Mouse (Mus musculus): Measurements from ENCODE around the gene Ube3c. TPM values are rescaled to one million over a fixed set of nuclear protein-coding genes. Genes with fewer than 3 reads are reported as not detected.
A peak's percentile ranks its signal among the peaks of the same experiment; 100 is the strongest.
"Not testable (repeated sequence)": the region's sequence is repeated elsewhere in the genome, so short reads cannot be mapped to it uniquely, and the experiment has no call there.

The Ube3c gene
- polyA plus RNA-seq (2015; fragmentation: Nextera tagmentation; extraction: Ambion mirVana), result 28.5 TPM in 2 replicates

DNA sequence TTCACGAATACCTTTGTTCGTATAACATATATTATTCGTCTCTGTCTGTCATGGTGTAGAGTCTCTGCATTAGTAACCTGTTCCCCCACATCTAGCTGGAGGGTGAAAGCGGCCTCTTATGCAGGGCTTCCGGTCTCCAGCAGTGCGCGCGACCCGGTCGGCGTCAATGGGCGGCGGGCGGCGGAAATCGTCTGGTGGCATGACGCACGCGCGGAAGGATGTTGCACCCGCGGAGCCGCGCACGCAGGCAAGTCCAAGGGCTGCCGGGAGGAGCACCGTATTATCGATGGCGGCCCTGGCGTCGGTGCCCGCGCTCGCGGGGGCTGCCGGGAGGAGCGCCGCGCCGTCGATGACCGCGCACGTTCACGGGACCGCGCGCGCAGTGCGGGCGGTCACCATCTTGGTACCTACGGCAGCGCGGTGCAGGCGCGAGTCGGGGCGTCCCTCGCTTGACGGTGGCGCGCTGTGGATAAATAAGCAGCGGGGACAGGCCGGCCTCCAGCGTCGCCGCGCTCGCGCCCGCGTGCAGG is at the start of gene Ube3c:
TSS of gene Ube3c (plus strand) at position 395 of the 530 bp plus-strand sequence.
- H3K9me3 ChIP-seq (replicated peaks), result no peaks in the 10 kb centered on the region
- 0 out of 2 replicates have a peak, but pooled peaks cover 3% of the 10 kb centered on the region for H3K27me3 ChIP-seq
- peak within 1 kb of the TSS; percentile 83 for H3K4me3 ChIP-seq (replicated peaks)
- peak within 1 kb of the TSS; percentile 95 for H3K27ac ChIP-seq
- H3K36me3 ChIP-seq, result peaks cover 13% of the 10 kb centered on the region; the same call in 1 of the 2 replicates
- peak within 1 kb of the TSS; percentile 92 for H3K4me2 ChIP-seq
- peak; percentile 98 for ATAC-seq (replicated peaks; ENCODE audit: low FRiP score)
- under 1% methylated on average over 54 of the region's 72 CpGs for WGBS
- peak within 1 kb of the TSS; percentile 69 for H3K9ac ChIP-seq
- peaks cover 13% of the 10 kb centered on the region for H3K4me1 ChIP-seq

DNA sequence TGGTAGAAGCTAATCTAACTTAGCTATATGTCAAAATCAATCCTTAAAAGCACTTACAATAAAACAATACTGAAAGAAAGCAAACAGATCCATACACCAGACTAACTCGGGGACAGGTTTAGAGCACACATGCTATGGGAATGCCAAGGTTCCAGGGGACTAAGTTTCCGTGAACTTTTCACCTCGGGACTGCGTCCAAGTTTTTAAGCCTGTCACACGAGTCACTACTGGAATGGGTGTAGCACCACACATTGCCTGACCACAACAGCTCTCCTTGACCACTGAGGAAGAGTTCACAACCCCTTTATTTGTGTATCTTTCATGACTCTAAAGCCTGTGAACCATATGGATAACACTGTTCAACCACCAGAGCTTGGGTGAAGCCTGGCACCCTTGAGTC is 8.9 kb upstream of the Ube3c start:
- Histone ChIP-seq H3K4me3 (replicated peaks) (no peak overlapping the region), H3K27ac (no peak overlapping the region), H3K9me3 (replicated peaks) (no peaks in the 10 kb centered on the region), H3K27me3 (no peaks in the 10 kb centered on the region), H3K4me1 (no peaks in the 10 kb centered on the region), H3K36me3 (no peaks in the 10 kb centered on the region), H3K4me2 (no peak overlapping the region), H3K9ac (no peak overlapping the region)
- WGBS, result 77% methylated on average over 5 of the region's 5 CpGs
- ATAC-seq (replicated peaks; ENCODE audit: low FRiP score), result no peak

DNA sequence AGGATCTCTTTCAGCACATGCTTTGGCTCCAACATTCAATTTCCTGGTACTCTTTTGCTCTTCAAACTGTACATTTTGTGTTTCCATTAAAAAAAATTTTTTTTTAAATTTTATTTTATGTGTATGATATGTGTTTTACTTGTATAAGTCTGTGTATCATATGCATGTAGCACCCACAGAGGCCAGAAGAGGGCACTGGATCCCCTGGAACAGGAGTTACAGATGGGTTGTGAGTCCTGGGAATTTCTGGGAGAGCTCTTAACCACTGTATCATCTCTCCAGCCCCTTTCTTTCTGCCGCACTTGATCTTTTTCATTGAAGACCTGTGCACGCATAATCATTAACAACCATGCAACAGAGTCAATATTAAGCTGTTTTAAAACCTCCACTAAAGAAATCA is 8.4 kb upstream of the Ube3c start:
- Histone ChIP-seq H3K4me3 (replicated peaks) (no peak overlapping the region), H3K4me1 (no peaks in the 10 kb centered on the region), H3K27ac (no peak overlapping the region), H3K36me3 (no peaks in the 10 kb centered on the region), H3K9ac (no peak overlapping the region), H3K27me3 (0 out of 2 replicates have a peak, but pooled peaks cover 3% of the 10 kb centered on the region), H3K9me3 (replicated peaks) (no peaks in the 10 kb centered on the region), H3K4me2 (no peak overlapping the region)
- 86% methylated on average over 2 of the region's 2 CpGs for WGBS
- ATAC-seq (replicated peaks; ENCODE audit: low FRiP score), result no peak

DNA sequence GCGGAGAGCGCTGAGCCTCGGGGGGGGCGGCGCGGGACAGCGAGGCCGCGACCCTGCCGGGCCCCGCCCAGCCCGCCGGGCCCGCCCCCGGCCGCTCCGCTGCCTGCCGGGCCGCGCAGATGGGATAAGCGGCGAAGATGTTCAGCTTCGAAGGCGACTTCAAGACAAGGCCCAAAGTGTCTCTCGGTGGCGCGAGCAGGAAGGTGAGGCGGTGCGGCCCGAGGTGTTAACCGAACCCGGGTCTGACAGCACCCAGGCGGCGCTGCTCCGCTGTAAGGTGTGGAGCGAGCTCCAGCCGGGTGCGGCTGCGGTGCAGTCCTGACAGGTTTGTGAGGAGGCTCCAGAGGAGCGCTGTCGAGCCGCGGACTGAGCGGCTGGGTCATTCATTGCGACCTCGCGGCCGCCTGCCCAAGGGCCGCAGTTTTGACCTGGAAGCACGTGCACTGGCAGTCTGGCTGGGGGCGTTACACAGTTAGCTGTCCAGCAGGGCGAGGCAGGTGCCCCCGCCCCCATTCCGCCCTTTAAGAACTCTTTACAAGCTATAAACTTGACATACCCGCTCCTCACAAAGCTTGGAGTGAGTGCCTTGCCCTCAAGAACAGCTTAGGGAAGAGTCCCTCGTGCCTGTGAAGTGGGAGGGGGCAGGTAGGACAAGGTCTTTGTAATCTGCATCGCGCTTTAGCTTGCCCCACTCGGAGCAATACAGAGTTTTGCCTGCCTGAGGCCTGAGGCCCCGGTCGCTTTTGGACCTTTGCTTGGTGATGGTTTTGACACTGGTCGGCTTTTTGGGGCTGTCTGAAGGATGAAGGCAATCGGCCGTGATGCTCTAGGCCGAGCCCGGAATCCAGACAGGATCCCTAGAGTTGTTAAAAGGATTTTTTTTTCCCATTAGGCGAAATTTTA is 587 bp downstream of the Ube3c start:
- Histone ChIP-seq H3K4me2 (peak overlapping the region; percentile 92), H3K4me1 (peaks cover 13% of the 10 kb centered on the region), H3K9ac (peak overlapping the region; percentile 69), H3K4me3 (replicated peaks) (peak overlapping the region; percentile 83), H3K27me3 (0 out of 2 replicates have a peak, but pooled peaks cover 3% of the 10 kb centered on the region), H3K27ac (peak overlapping the region; percentile 95), H3K9me3 (replicated peaks) (no peaks in the 10 kb centered on the region), H3K36me3 (peaks cover 18% of the 10 kb centered on the region; the same call in 1 of the 2 replicates)
- peak; percentile 90 for ATAC-seq (replicated peaks; ENCODE audit: low FRiP score)
- 2% methylated on average over 67 of the region's 67 CpGs for WGBS

DNA sequence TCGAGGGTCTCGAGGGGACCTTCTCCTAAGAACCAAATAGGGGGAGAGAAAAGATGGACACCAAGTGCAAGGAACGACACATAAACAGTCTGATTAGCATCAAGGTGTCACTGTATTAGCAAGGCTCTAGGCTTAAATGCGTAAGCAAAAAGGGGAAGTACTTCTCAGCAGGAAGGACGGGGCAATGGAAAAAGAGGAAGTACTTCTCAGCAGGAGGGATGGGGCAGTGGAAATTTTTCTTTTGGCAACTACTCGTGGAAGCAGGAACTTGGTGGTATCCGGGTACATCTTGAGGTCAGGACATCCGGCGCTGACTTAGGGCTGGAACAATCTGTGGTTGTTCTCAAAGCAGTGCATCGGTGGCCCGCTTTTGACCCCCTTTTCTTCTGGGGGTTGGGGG is 5.2 kb downstream of the Ube3c start:
- peaks cover 18% of the 10 kb centered on the region; the same call in 1 of the 2 replicates for H3K36me3 ChIP-seq
- H3K9ac ChIP-seq; H3K27me3 ChIP-seq; H3K9me3 ChIP-seq (replicated peaks); ATAC-seq (replicated peaks; ENCODE audit: low FRiP score); H3K4me3 ChIP-seq (replicated peaks); H3K4me2 ChIP-seq; H3K27ac ChIP-seq: not testable (repeated sequence)
- 90% methylated on average over 11 of the region's 11 CpGs for WGBS
- peaks cover 17% of the 10 kb centered on the region for H3K4me1 ChIP-seq

DNA sequence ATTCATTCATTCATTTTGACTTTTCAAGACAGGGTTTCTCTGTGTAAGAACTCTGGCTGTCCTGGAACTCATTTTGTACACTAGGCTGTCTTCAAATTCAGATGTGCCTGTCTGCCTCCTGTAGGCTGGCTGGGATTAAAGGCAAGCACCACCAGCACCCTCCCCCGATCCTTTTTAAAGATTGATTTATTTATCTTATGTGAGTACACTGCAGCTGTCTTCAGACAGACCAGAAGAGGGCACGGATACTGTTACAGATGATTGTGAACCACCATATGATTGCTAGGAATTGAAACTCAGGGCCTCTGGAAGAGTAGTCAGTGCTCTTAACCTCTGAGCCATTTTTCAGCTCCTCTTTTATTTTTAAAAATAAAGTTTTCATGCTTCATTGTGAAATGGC is 6.0 kb downstream of the Ube3c start:
- H3K27me3 ChIP-seq, result no peaks in the 10 kb centered on the region
- H3K4me3 ChIP-seq (replicated peaks), result no peak overlapping the region
- no peak for ATAC-seq (replicated peaks; ENCODE audit: low FRiP score)
- WGBS, result 40% methylated on average over 2 of the region's 2 CpGs
- peaks cover 12% of the 10 kb centered on the region for H3K4me1 ChIP-seq
- no peak overlapping the region for H3K4me2 ChIP-seq
- peaks cover 18% of the 10 kb centered on the region; the same call in 1 of the 2 replicates for H3K36me3 ChIP-seq
- H3K9ac ChIP-seq, result no peak overlapping the region
- no peak overlapping the region for H3K27ac ChIP-seq
- no peaks in the 10 kb centered on the region for H3K9me3 ChIP-seq (replicated peaks)

DNA sequence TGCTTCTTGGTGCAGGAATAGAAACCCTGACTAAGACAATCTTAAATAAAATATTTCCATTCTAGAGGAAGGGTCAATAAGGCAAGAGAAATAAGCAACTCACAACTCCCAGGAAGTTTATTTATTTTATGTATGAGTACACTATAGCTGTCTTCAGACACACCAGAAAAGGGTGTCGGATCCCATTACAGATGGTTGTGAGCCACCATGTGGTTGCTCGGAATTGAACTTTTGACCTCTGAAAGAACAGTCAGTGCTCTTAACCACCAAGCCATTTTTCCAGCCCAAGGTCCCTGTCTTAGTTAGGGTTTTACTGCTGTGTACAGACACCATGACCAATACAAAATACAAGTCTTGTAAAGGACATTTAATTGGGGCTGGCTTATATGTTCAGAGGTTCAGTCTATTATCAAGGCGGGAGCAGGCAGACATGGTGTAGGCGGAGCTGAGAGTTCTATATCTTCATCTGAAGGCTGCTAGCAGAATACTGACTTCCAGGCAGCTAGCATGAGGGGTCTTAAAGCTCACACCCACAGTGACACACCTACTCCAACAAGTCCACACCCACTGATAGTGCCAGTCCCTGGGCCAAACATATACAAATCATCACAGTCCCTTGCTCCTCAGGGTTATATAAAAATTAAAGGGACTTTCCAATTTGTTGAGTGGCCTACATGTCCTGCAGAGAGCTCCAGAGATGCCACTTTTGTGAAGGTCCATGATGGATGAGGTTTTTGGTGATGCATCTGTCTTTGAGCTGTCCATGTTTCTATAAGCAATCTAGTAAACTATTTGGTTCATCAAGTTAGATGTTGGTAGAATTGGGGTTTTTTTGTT is 9.0 kb downstream of the Ube3c start:
- WGBS, result 90% methylated on average over 4 of the region's 4 CpGs
- Histone ChIP-seq H3K9me3 (replicated peaks) (no peaks in the 10 kb centered on the region), H3K27ac (no peak overlapping the region), H3K36me3 (peaks cover 14% of the 10 kb centered on the region; the same call in 1 of the 2 replicates), H3K4me2 (no peak overlapping the region), H3K9ac (no peak overlapping the region), H3K4me1 (0 out of 2 replicates have a peak, but pooled peaks cover 4% of the 10 kb centered on the region), H3K4me3 (replicated peaks) (no peak overlapping the region), H3K27me3 (no peaks in the 10 kb centered on the region)
- no peak for ATAC-seq (replicated peaks; ENCODE audit: low FRiP score)

DNA sequence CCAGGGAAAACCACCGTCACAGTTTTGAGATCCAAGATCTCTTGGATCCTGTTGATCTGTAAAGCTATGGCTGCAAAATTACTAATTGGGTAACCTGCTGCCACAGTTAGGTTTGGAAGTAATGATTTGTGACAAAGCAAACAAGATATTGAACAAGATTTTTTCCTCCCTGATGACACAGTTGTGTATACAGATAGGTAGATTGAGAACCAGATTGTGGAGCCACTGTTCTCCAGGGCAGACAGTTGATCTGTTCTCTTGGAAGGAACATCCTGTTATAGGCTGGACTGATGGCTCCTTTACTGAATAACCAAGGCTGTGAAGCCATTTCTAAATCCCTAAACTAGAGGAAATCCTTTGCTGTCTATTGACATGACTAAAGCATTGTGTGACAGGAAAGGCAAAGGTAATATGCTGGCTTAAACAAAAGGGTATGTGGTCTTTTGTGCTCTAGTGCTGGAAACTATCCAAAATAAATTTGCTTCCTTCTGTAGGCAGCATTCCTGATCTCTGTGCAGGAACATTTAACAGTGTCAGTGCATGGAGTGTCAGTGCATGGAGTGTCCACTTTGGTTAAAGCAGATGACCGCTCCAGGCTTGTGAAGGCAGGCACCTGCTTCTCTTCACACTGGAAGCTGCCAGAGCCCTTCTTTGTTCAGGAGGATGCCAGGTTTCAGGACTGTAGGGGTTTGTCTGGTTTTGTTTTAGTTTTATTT is 15.0 kb downstream of the Ube3c start:
- Histone ChIP-seq H3K27ac (0 out of 2 replicates have a peak overlapping the region, but pooled peaks have one; percentile 6), H3K4me1 (no peaks in the 10 kb centered on the region), H3K9me3 (replicated peaks) (no peaks in the 10 kb centered on the region), H3K36me3 (peaks cover 19% of the 10 kb centered on the region), H3K9ac (no peak overlapping the region), H3K27me3 (no peaks in the 10 kb centered on the region), H3K4me2 (no peak overlapping the region), H3K4me3 (replicated peaks) (no peak overlapping the region)
- 81% methylated on average over 2 of the region's 2 CpGs for WGBS
- ATAC-seq (replicated peaks; ENCODE audit: low FRiP score), result no peak

DNA sequence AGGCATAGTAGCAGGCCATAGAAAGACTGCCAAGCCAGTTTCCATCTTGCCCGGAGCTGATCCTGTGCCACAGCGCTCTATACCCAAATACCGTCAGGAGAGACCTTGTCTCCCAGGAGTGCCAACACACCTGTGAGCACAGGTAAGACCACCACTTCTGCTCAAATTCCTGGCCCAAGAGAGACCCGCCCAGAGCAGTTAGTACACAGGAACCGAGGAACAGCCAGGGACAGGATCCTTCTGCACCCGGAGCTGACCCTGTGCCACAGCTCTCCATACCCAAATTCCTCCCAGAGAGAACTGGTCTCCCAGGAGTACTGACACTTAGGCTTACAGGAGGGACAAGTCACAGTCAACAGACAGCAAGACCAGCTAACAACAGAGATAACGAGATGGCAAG is 23.1 kb downstream of the Ube3c start:
- not testable (repeated sequence) for H3K27ac ChIP-seq; H3K9ac ChIP-seq; H3K4me3 ChIP-seq (replicated peaks); H3K9me3 ChIP-seq (replicated peaks); H3K4me1 ChIP-seq; H3K4me2 ChIP-seq; H3K27me3 ChIP-seq; ATAC-seq (replicated peaks; ENCODE audit: low FRiP score)
- H3K36me3 ChIP-seq, result peaks cover 79% of the 10 kb centered on the region
- WGBS, result 96% methylated on average over 7 of the region's 7 CpGs

DNA sequence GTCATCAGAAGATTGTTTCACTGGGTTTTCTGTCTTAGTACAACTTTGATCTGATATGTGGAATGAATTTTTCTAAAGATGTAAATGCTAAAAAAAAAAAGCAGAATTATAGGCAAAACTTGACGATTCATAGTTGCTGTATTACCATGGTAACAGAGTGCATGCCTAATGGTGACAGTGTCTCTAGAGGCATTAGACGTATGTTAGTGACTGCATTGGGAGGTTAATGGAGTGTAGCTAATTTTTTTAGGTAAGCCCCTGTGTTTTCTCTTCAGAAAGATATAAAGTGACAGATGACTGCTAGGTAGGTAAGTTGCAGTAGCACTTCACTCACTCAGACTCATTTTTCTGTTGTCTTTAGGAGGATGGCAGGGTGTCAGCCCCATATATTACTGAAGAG is 37.5 kb downstream of the Ube3c start:
- Histone ChIP-seq H3K9ac (no peak overlapping the region), H3K9me3 (replicated peaks) (no peaks in the 10 kb centered on the region), H3K4me2 (no peak overlapping the region), H3K27ac (no peak overlapping the region), H3K27me3 (no peaks in the 10 kb centered on the region), H3K4me1 (no peaks in the 10 kb centered on the region), H3K4me3 (replicated peaks) (no peak overlapping the region), H3K36me3 (peaks cover 83% of the 10 kb centered on the region)
- WGBS, result 73% methylated on average over 2 of the region's 2 CpGs
- ATAC-seq (replicated peaks; ENCODE audit: low FRiP score), result no peak

DNA sequence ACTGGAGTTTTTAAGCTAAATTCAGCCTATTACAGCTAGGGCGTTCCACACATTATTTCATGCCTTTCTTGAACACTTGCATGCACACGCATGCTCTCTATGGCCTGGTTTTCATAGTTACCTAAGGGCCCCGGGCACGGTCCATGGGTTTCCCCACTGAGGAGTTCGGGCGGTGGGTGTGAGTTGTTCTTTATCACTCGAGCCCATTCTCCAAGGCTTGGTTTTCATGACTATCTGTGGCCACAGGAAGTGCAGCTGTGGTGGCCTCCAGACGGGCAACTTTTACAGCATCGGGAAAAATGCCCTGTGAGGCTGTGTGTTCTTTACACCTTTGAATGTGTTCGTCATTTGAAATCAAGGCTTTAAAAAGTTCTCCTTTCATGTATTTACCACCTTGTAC is 56.6 kb downstream of the Ube3c start:
- H3K4me2 ChIP-seq, result no peak overlapping the region
- H3K27me3 ChIP-seq, result no peaks in the 10 kb centered on the region
- 80% methylated on average over 10 of the region's 10 CpGs for WGBS
- H3K9ac ChIP-seq, result no peak overlapping the region
- no peak overlapping the region for H3K4me3 ChIP-seq (replicated peaks)
- no peaks in the 10 kb centered on the region for H3K9me3 ChIP-seq (replicated peaks)
- no peak for ATAC-seq (replicated peaks; ENCODE audit: low FRiP score)
- H3K27ac ChIP-seq, result no peak overlapping the region
- H3K4me1 ChIP-seq, result no peaks in the 10 kb centered on the region
- peaks cover 56% of the 10 kb centered on the region for H3K36me3 ChIP-seq

Data from kidney, embryonic 15.5 days (tissue).